Mouse (Mus musculus) mouse embryonic stem cell (cell line): Measurements from ENCODE around the gene Katna1.
"Not testable (repeated sequence)": the region's sequence is repeated elsewhere in the genome, so short reads cannot be mapped to it uniquely, and the experiment has no call there.

Experiments used
- in situ Hi-C, 2 experiments: fragments of 300-500 bp; cut with MboI; formaldehyde crosslinking; loops; 1 replicate in 1 of 2; 3 replicates in 1 of 2; pipeline ENCODE4 v1.14.3; 2019 to 2020; ENCODE audit warnings: low sequenced_read_pairs in 2 of 2, low pct_unique_long_range_greater_than_20kb in 1 of 2, mixed read lengths in 1 of 2; ENCODE audit not compliant: unreplicated experiment in 1 of 2

The Katna1 gene

GRCm38 (mm10) chr10:7725751-7726500, at the start of gene Katna1:
Gene Katna1 (plus strand): TSS chr10:7726000.
- in situ Hi-C loops = no loop called here

- in situ Hi-C loops = no loop called here
These were observed 45.0 kb upstream of the Katna1 start, which contains the start of the genes Pcmt1 and Lats1 for GRCm38 (mm10) chr10:7680731-7681301. Gene Pcmt1 (minus strand): TSS chr10:7681136. Gene Lats1 (plus strand): TSS chr10:7681214.

DNA sequence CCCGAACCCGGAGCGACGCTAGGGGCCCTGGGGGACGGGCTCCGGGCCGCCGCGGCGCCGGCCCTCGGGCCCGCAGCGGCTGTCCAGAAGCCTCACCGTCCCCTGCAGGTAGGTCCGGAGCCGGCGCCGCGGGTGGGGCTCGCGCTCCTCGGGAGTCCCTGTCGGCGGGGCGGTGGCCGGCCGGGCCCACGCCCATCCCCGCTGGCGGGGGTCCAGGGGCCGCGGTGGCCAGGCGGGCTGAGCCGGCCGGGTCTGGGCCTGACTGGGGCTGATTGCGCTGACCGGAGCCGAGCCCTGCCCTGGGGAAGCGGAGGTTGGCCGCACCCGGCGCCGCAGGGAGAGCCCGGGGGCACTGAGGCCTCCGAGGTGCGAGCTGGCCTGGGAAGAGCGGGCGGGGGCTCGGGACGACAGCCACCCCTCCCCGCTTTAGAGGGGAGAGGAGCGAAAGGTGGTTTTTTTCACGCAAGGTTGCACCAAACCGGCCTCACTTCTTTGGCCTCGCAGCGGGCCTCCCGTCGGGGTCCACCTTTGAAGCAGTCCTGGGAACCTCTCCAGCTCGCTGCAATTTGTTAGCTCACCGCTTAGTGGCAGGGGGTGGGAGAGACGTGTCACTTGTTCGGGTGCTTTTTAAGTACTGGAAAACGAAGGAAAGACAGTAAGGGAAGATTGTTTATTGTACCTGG, 44.3 kb upstream of the Katna1 start:
- in situ Hi-C loops = no loop called here

DNA sequence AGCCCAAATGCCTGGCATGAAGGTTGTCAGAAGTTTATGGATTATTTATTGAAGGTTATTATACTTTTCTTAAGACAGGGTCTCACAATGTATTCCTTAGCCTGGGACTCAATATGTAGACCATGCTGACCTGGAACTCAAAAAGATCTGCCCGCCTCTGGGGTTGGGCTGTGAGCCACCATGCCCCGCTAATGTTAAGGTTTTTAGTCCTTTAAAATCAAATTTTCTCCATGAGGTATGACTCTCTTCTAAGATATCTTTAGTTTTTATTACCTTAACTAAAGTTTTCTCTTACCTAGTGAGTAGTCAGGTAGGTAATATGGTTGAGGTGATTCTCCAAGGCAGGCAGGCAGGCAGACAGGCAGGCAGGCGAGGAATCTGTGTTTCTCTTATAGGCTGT, 43.6 kb upstream of the Katna1 start:
- in situ Hi-C loops = no loop called here

- in situ Hi-C loops = no loop called here
These were observed 38.9 kb upstream of the Katna1 start for GRCm38 (mm10) chr10:7686902-7687301.

DNA sequence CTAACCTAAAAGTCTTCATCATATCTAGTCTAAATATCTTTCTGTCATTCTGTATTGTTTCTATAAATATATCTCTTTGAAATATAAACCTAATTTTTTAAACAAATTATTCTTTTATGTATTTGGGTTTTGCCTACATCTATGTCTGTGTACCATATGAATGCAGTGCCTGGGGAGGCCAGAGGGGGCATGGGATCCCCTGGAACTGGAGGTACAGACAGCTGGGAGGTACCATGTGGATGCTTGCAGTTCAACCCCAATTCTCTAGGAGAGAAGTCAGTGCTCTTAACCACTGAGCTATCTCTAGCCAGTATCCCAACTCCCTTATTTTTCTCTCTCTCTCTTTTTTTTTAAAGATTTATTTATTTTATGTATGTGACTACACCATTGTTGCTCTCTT, 30.5 kb upstream of the Katna1 start:
- in situ Hi-C loops = no loop called here

GRCm38 (mm10) chr10:7700120-7700519, 25.7 kb upstream of the Katna1 start:
- in situ Hi-C loops = no loop called here

GRCm38 (mm10) chr10:7702586-7702985, 23.2 kb upstream of the Katna1 start:
- in situ Hi-C loops = no loop called here

DNA sequence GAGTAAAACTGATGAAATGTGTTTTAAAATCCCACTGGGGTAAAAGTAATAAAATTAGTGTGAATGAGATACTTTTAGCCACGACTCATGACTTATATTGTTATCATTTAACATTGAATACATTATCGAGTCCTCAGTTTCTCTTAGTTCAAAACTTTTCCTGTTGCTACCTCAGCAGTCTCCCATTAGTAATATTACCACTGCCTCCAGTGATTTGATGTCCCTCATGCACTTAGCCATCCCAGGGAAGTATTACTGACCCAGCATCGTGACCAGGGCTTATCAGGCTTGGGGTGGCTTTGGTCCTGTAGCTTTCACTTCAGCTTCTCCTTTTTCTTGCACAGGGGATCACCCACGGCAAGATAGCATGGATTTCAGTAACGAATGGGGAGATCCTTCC, 15.7 kb upstream of the Katna1 start:
- in situ Hi-C loops = no loop called here

GRCm38 (mm10) chr10:7712506-7712905, 13.3 kb upstream of the Katna1 start:
- in situ Hi-C loops = no loop called here

- in situ Hi-C loops = no loop called here
These were observed 10.7 kb upstream of the Katna1 start for GRCm38 (mm10) chr10:7715056-7715455.

DNA sequence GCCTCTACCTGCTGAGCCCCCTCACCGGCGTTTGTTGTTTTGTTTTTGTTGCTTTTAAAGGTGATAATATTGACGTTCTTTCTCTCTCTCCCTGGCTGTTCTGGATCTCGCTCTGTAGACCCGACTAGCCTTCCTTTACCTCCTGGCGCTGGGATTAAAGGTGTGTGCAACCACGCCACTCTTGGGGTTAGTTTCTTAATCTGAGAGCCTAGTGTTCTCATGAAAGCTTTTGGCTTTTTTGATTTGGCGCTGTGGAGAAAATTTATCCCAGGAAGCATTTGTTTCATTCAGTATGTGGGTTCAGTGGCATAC, 657 bp downstream of the Katna1 start:
- in situ Hi-C loops = no loop called here

DNA sequence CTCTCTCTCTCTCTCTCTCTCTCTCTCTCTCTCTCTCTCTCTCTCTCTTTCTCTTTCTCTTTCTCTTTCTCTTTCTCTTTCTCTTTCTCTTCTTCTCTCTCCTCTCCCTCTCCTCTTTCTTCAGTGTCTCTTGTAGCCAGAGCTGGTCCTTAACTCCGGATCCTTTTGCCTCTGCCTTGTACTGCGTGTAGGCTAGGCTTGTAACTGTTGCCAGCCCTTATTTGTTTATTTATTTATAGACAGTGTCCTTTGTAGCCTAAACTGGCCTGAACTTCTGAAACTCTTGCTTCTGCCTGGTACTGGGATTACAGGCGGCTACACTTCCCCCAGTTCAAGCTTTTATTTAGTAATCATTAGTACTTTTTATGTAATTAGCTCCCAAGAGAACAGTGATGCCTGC, 1.2 kb downstream of the Katna1 start:
- in situ Hi-C loops = no loop called here

GRCm38 (mm10) chr10:7731582-7731981, 5.8 kb downstream of the Katna1 start:
- in situ Hi-C loops = no loop called here

DNA sequence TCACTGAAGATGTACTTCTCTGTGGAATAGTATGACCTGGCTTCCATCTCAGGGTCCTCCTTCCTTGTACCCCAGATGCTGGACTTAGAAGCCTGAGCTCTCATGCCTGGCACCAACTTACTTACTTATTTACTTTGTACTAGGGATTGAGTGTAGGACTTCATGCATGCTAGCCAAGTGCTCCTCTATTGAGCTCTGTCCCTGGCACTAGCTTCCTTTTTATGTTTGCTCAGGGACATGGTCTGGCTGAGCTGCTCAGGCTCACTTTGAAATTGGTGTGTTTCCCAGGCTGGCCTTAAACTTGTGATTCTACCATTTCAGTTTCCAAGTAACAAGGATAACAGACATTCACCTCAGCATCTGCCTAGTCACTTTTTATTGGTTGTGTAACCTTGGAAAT, 11.3 kb downstream of the Katna1 start:
- in situ Hi-C loops = no loop called here

GRCm38 (mm10) chr10:7737914-7738313, 12.1 kb downstream of the Katna1 start:
- in situ Hi-C loops = no loop called here

- in situ Hi-C loops = not testable (repeated sequence)
These were observed 19.7 kb downstream of the Katna1 start for GRCm38 (mm10) chr10:7745528-7745927.

- in situ Hi-C loops = no loop called here
These were observed 23.0 kb downstream of the Katna1 start for GRCm38 (mm10) chr10:7748752-7749151.

DNA sequence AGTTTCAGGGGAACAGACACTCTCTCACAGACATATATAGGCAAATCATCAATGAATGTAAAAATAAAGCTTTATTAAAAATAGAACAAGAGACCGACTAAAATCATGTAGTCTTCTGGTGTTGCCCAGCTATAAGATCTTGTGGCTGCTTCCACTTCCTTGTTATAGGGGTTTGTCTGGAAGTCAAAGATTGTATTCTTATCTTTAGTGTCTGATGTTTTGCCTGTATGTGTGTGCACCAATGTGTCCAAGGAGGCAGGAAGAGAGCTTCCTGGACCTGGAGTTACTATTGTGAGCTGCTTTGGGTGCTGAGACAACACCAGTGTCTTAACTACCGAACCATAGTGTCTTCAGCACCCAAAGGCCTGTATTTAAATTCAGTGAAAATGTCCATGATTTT, 31.7 kb downstream of the Katna1 start:
- in situ Hi-C loops = no loop called here

GRCm38 (mm10) chr10:7772346-7772745, 46.5 kb downstream of the Katna1 start:
- in situ Hi-C loops = no loop called here
